Mouse (Mus musculus): ENCODE measurements around the gene A730061H03Rik. TPM values are rescaled to one million over a fixed set of nuclear protein-coding genes. Genes with fewer than 3 reads are reported as not detected.
A peak's percentile ranks its signal among the peaks of the same experiment; 100 is the strongest.

A730061H03Rik gene
- total RNA-seq, 2 experiments from 2014 or later = 0.92 TPM; not detected in 1

DNA sequence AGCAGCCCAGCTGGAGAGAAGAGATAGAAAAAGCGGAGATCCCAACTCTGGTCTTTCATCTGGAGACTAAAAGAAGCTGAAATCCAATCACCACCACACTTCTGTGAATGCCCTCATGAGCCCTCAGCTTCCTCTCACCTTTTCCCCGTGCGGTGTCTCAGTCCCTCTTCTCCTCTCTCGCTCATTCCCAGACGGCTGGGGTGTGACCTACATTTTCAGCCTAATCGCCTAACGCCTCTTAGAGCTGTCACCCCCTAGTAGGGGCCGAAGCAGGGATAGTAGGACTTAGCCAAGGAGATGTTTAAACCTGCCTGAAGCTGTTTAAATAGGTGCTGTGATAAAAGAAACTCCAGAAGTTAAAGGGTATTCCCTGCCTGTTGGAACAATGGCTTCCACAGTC is 35.4 kb downstream of the A730061H03Rik start, which contains the start of gene Nrl:
Gene Nrl, minus strand, starts transcription at position 197 of the 400 bp plus-strand sequence.
- DNase-seq (ENCODE audit: low spot score in 2 of 2) = no peak
- Histone ChIP-seq H3K27ac (no peak within 1 kb of the TSS), H3K4me3 (no peak within 1 kb of the TSS)
- no peak for TF ChIP-seq CTCF (conservative IDR thresholded peaks at IDR 0.05)

DNA sequence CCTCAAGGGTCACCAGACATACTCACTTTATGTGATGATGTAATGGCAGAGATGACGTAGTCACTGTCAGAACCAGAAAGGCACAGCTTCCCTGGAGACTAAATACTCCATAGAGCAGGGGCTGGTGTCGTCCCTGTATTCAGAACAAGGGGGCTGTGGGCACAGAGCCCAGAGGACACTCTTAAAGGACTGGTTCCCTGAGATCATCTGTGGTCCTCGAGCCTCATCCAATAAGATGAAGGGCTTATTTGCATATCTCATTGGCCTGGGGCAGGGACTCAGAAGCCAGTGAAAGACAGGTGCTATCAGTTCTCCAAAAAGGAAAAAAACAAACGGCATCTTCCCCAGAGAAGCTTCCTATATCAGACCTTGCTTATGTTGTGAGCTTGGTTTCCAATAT is 36.1 kb downstream of the A730061H03Rik start:
- no peak for TF ChIP-seq CTCF (conservative IDR thresholded peaks at IDR 0.05)
- no peak for DNase-seq (ENCODE audit: low spot score in 2 of 2)
- H3K4me3 ChIP-seq = no peak overlapping the region
- H3K27ac ChIP-seq = no peak overlapping the region

DNA sequence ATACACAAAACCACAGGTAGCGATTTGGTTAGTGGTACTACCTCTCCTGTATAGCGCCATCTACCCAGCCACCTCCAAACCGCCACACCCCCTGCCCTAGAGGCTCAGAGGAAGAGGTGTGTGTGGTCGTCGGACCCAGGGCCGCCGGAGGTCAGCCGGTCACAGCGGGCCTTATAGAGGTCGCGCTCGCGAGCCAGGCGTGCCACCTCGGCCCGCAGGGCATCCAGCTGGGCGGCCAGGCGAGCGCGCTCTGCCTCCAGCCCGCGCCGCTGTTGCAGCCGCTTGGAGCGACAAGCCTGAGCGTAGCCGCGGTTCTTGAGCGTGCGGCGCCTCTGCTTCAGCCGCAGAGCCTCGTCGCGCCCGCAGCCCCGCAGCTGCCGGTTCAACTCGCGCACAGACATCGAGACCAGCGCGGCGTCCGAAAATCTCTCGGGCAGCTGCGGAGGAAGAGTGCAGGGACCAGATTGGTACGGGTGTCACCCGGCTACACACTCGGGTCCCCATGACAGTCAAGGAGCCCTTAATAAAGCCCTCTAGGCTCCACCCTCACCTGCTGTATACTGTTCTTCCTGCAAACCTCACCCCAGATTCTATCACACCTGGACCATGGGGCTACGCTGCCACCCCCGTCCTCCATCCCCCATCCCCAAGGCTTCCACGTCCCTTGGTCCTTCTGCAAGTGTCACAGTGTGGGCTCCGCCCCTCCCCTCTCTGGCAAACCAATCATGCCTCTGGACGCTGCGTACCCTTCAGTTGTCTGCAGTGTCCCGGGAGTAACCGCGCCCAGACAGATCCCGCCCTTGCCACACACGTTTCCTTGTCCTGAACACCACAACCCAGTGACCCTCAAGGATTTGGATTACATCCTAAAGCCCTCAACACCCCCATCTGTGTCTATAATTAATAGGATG is 39.5 kb downstream of the A730061H03Rik start:
- H3K4me3 ChIP-seq = peak overlapping the region; percentile 62
- H3K27ac ChIP-seq = peak overlapping the region; percentile 92
- DNase-seq (ENCODE audit: low spot score in 2 of 2) = no peak
- TF ChIP-seq CTCF (conservative IDR thresholded peaks at IDR 0.05) = peak; percentile 58

DNA sequence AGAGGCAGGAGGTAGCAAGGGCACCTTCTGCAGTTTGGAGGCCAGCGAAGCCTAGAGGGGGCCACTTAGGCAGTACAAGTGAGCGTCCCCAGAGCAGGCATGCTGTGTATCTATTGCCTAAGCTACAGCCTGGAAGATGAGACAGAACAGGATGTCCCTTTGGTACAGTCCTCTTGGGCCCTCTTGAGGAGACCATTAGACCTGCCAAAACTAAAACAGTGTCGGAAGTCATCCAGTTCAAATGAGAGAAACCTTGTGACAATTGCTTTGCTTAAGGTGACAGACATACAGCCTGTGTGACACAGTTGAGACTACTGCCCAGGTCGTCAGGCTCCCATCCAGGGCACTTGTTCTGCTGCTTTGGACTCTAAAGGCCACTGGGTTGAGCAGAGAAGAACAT is 40.6 kb downstream of the A730061H03Rik start:
- no peak for DNase-seq (ENCODE audit: low spot score in 2 of 2)
- peak; percentile 20; the same call in 1 of the 2 replicates for TF ChIP-seq CTCF (conservative IDR thresholded peaks at IDR 0.05)
- H3K27ac ChIP-seq = peak overlapping the region; percentile 92
- H3K4me3 ChIP-seq = peak overlapping the region; percentile 30

DNA sequence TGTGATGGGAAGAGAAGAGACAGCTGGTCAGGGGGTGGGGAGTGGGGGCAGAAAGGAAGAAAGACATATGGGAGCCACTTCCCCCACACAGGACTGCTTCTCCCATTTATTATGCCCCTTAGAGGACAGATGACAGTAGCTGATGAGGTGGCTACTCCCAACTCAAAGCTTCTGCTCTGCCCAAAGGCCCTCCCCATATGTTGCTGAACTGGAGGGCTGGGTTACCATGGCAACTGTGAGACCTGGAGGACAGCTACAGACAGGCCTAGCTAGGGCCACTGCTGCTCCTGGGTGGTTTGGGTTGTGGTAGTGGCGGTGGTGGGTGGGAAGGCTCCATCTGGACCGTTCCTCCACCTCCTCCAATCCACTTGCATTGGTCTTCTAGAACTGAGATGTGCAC is 41.3 kb downstream of the A730061H03Rik start:
- peak; percentile 60 to 86 for DNase-seq (ENCODE audit: low spot score in 2 of 2)
- no peak for TF ChIP-seq CTCF (conservative IDR thresholded peaks at IDR 0.05)
- Histone ChIP-seq H3K27ac (peak overlapping the region; percentile 92), H3K4me3 (no peak overlapping the region)

DNA sequence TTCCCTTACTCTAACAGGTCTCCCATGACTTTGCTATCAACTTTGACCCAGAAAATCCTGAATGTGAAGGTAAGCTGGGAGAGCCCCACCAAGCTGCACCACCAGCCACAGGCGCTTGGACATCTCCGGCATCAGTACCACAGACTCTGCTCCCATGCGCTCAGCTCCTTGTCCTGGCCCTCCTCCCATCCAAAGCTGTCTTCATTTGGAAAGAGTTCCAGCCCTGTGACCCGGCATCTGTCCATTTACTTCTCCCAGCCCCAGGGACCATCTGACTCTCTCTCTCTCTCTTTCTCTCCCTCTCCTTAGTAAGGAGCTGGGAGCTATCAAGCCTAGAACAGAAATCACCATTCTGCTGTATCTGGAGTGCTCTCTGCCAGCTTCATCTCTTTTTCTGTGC is 44.4 kb downstream of the A730061H03Rik start:
- no peak overlapping the region for H3K4me3 ChIP-seq
- DNase-seq (ENCODE audit: low spot score in 2 of 2) = no peak
- H3K27ac ChIP-seq = peak overlapping the region; percentile 92; the same call in 1 of the 2 replicates
- no peak for TF ChIP-seq CTCF (conservative IDR thresholded peaks at IDR 0.05)

DNA sequence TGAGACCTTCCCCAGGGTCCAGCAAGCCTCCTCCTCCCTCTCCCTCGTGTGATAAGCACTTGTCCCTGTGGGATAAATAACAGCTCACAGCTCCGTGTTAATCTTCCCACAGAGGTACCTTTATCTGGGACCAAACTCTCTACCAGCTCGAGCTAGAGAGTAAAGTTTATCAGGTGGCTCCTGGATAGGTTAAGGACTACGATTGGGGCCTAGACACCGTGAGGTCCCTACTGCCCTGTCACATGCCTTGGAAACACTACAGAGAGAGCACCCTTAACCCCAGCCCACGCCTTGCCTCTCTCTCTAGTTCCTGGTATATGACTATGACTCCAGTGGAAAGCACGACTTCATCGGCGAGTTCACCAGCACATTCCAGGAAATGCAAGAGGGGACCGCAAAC is 46.3 kb downstream of the A730061H03Rik start:
- DNase-seq (ENCODE audit: low spot score in 2 of 2) = no peak
- Histone ChIP-seq H3K4me3 (peak overlapping the region; percentile 78), H3K27ac (peak overlapping the region; percentile 100)
- no peak for TF ChIP-seq CTCF (conservative IDR thresholded peaks at IDR 0.05)

DNA sequence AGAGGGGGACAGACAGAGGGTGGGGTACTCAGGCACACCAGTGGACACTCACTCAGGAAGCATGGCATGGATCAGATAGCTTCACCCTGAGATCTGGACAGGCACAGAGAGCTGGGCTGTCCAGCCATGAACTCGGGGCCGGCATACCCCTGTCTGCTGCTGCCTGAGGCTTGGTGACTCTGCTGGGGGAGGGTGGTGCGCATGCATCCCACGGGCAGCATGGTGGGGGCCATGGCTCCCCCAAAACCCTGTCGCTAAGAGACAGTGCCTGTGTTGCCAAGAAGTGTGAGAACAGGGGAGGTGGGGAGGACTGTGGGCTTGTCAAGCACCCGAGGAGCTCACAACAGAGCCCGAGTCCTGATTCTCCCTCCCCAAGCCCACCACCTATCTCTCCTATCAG is 49.2 kb downstream of the A730061H03Rik start:
- peak overlapping the region; percentile 78 for H3K4me3 ChIP-seq
- no peak for TF ChIP-seq CTCF (conservative IDR thresholded peaks at IDR 0.05)
- peak overlapping the region; percentile 100 for H3K27ac ChIP-seq
- DNase-seq (ENCODE audit: low spot score in 2 of 2) = peak; percentile 76 to 86

DNA sequence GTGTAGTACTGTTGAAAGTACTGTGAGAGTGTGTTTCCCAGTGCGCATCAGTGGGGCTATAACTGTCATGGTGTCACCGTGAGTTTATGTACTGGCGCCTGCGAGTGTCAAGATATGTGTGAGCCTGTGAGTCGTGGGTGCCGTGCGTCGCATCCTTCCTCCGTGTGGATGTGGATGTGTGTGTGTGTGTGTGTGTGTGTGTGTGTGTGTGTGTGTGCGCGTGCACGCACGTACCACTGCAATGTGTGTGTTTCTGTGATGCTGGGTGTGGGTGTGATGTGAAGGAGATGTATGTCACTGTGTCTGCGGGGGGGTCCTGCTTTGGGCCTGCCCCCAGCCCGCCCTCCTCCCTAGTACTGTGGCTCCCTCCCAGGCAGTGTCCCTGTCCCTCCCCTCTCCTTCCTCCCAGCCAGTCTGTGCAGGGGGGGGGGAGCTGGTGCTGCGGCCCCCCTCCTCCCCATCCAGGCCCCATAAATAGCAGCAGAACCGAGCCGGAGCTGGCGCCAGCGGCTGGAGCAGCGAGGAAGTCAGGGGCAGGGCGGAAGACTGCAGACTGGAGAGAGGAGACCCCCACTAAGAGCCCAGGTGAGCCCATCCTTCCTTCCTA is 50.0 kb downstream of the A730061H03Rik start, which contains the start of gene Cpne6:
Gene Cpne6, plus strand, starts transcription at position 321 of the 607 bp plus-strand sequence.
- peak; percentile 68 to 77 for DNase-seq (ENCODE audit: low spot score in 2 of 2)
- TF ChIP-seq CTCF (conservative IDR thresholded peaks at IDR 0.05) = no peak
- Histone ChIP-seq H3K27ac (peak within 1 kb of the TSS; percentile 100), H3K4me3 (peak within 1 kb of the TSS; percentile 78)

Other genes with a start within 250 kb of the A730061H03Rik start
- 10 to 100 TPM; 18.6 to 23.7 TPM for gene Dhrs4, start 81.6 kb downstream of the A730061H03Rik start, total RNA-seq (2021)
- gene Carmil3, start 69.8 kb downstream of the A730061H03Rik start, total RNA-seq (2021) = 10 to 100 TPM; 57.9 to 64.4 TPM
- gene Cpne6, start 50.0 kb downstream of the A730061H03Rik start, total RNA-seq (2021) = 100 to 1,000 TPM; 723 to 730 TPM
- 1 to 10 TPM; 2.2 to 3.6 TPM for gene Nrl, start 35.4 kb downstream of the A730061H03Rik start, total RNA-seq (2021)
- 10 to 100 TPM; 45.0 to 47.6 TPM for gene Pck2, start 20.1 kb downstream of the A730061H03Rik start, total RNA-seq (2021)
- 10 to 100 TPM; 84.2 to 87.6 TPM for gene Dcaf11, start 400 bp downstream of the A730061H03Rik start, total RNA-seq (2021)
- gene Fitm1, start 15.2 kb upstream of the A730061H03Rik start, total RNA-seq (2021) = not detected
- 10 to 100 TPM; 55.5 to 61.2 TPM for gene Psme1, start 17.7 kb upstream of the A730061H03Rik start, total RNA-seq (2021)
- 10 to 100 TPM; 43.5 to 49.7 TPM for gene Emc9, start 24.9 kb upstream of the A730061H03Rik start, total RNA-seq (2021)
- 10 to 100 TPM; 45.2 to 60.4 TPM for gene Psme2, start 30.7 kb upstream of the A730061H03Rik start, total RNA-seq (2021)
- gene Rnf31, start 31.3 kb upstream of the A730061H03Rik start, total RNA-seq (2021) = 10 to 100 TPM; 46.3 to 47.0 TPM
- gene Irf9, start 43.2 kb upstream of the A730061H03Rik start, total RNA-seq (2021) = 10 to 100 TPM; 11.6 to 12.1 TPM
- 1 to 10 TPM; 1.9 to 2.5 TPM for gene Rec8, start 57.6 kb upstream of the A730061H03Rik start, total RNA-seq (2021)
- 100 to 1,000 TPM; 139 to 142 TPM for gene Ipo4, start 75.6 kb upstream of the A730061H03Rik start, total RNA-seq (2021)
- gene Gm49378, start 77.5 kb upstream of the A730061H03Rik start, total RNA-seq (2021) = 1 to 10 TPM; 2.6 to 6.5 TPM
- 10 to 100 TPM; 40.4 to 45.8 TPM for gene Tm9sf1, start 83.4 kb upstream of the A730061H03Rik start, total RNA-seq (2021)
- gene Tssk4, start 89.8 kb upstream of the A730061H03Rik start, total RNA-seq (2021) = 1 to 10 TPM in 1 of 2 experiments, under 1 TPM in 1; 0.96 to 1.6 TPM
- gene Mdp1, start 100.1 kb upstream of the A730061H03Rik start, total RNA-seq (2021) = 10 to 100 TPM; 51.2 to 55.4 TPM
- gene Gmpr2, start 111.5 kb upstream of the A730061H03Rik start, total RNA-seq (2021) = 10 to 100 TPM; 26.0 to 26.1 TPM
- gene Nedd8, start 111.7 kb upstream of the A730061H03Rik start, total RNA-seq (2021) = 100 to 1,000 TPM; 301 to 309 TPM
- 10 to 100 TPM; 15.2 to 16.2 TPM for gene Tinf2, start 121.4 kb upstream of the A730061H03Rik start, total RNA-seq (2021)
- not detected for gene Tgm1, start 153.5 kb upstream of the A730061H03Rik start, total RNA-seq (2021)
- gene Rabggta, start 161.9 kb upstream of the A730061H03Rik start, total RNA-seq (2021) = 10 to 100 TPM; 44.9 to 49.5 TPM
- 10 to 100 TPM; 82.4 to 91.1 TPM for gene Dhrs1, start 185.3 kb upstream of the A730061H03Rik start, total RNA-seq (2021)
- gene Nop9, start 185.3 kb upstream of the A730061H03Rik start, total RNA-seq (2021) = 10 to 100 TPM; 11.8 to 13.1 TPM
- 1 to 10 TPM; 1.4 to 1.6 TPM for gene Cideb, start 198.1 kb upstream of the A730061H03Rik start, total RNA-seq (2021)
- gene Ltb4r2, start 201.0 kb upstream of the A730061H03Rik start, total RNA-seq (2021) = under 1 TPM in 1 of 2 experiments, not detected in 1; 0.22 TPM
- not detected for gene Ltb4r1, start 205.6 kb upstream of the A730061H03Rik start, total RNA-seq (2021)
- 1 to 10 TPM; 4.4 to 5.6 TPM for gene Adcy4, start 223.7 kb upstream of the A730061H03Rik start, total RNA-seq (2021)
- gene Ripk3, start 228.5 kb upstream of the A730061H03Rik start, total RNA-seq (2021) = 1 to 10 TPM; 1.2 to 2.9 TPM

All from layer of hippocampus, adult 2 months (tissue).